Mouse (Mus musculus) thymus, postnatal 14 days (tissue): Measurements from ENCODE around the gene Bcar3.
A peak's percentile ranks its signal among the peaks of the same experiment; 100 is the strongest.

Source experiments
- DNase-seq: peaks from one replicate; pipeline ENCODE4 v3.0.0; 2021

The Bcar3 gene

GRCm38 (mm10) chr3:122486193-122486592 is 192.3 kb downstream of the Bcar3 start:
- DNase-seq, result no peak

GRCm38 (mm10) chr3:122488051-122488754 is 194.3 kb downstream of the Bcar3 start:
- DNase-seq, result no peak

GRCm38 (mm10) chr3:122490574-122490973 is 196.6 kb downstream of the Bcar3 start:
- DNase-seq, result no peak

GRCm38 (mm10) chr3:122492006-122492405 is 198.1 kb downstream of the Bcar3 start:
- no peak for DNase-seq

GRCm38 (mm10) chr3:122492872-122493615 is 199.1 kb downstream of the Bcar3 start:
- no peak for DNase-seq

GRCm38 (mm10) chr3:122494764-122495163 is 200.8 kb downstream of the Bcar3 start:
- DNase-seq, result no peak

GRCm38 (mm10) chr3:122497871-122498270 is 203.9 kb downstream of the Bcar3 start:
- no peak for DNase-seq

- DNase-seq, result no peak
Observed at GRCm38 (mm10) chr3:122498528-122498927, 204.6 kb downstream of the Bcar3 start.

- no peak for DNase-seq
Observed at GRCm38 (mm10) chr3:122499647-122500046, 205.7 kb downstream of the Bcar3 start.

GRCm38 (mm10) chr3:122500929-122501328 is 207.0 kb downstream of the Bcar3 start:
- DNase-seq, result no peak

GRCm38 (mm10) chr3:122506343-122506916 is 212.5 kb downstream of the Bcar3 start:
- DNase-seq, result no peak

- DNase-seq, result no peak
Observed at GRCm38 (mm10) chr3:122507826-122508225, 213.9 kb downstream of the Bcar3 start.

- peak; percentile 28 for DNase-seq
Observed at GRCm38 (mm10) chr3:122509084-122509483, 215.1 kb downstream of the Bcar3 start.

GRCm38 (mm10) chr3:122509534-122510239 is 215.8 kb downstream of the Bcar3 start:
- DNase-seq, result no peak

- DNase-seq, result no peak
Observed at GRCm38 (mm10) chr3:122510240-122510750, 216.4 kb downstream of the Bcar3 start.

GRCm38 (mm10) chr3:122510932-122511331 is 217.0 kb downstream of the Bcar3 start:
- no peak for DNase-seq

GRCm38 (mm10) chr3:122511721-122512619 is 218.0 kb downstream of the Bcar3 start:
- DNase-seq, result no peak

GRCm38 (mm10) chr3:122512725-122513375 is 218.9 kb downstream of the Bcar3 start:
- no peak for DNase-seq

- no peak for DNase-seq
Observed at GRCm38 (mm10) chr3:122515568-122516326, 221.8 kb downstream of the Bcar3 start.

GRCm38 (mm10) chr3:122516327-122516695 is 222.4 kb downstream of the Bcar3 start:
- DNase-seq, result no peak

- no peak for DNase-seq
Observed at GRCm38 (mm10) chr3:122517726-122518125, 223.8 kb downstream of the Bcar3 start.
